Mouse (Mus musculus) stomach, postnatal 0 days (tissue): ENCODE measurements around the gene Unc45a.

ENCODE experiments used
- CTCF ChIP-seq: IDR thresholded peaks from 2 replicates; pipeline ENCODE4 v1.5.1; 2016; ENCODE audit warnings: antibody characterized with exemption, low read depth, mild to moderate bottlenecking, moderate library complexity
- EP300 ChIP-seq: optimal IDR thresholded peaks from 2 replicates; pipeline ENCODE3; 2016; ENCODE audit warnings: antibody characterized with exemption

GRCm38 (mm10) chr7:80323336-80323735, 17.5 kb downstream of the Unc45a start:
- TF ChIP-seq CTCF = no peak
- TF ChIP-seq EP300 = no peak
